Mouse (Mus musculus) lung, adult 2 months (tissue): Measurements from ENCODE around the gene Denr.

Experiments used
- CTCF ChIP-seq: fragments of 200-500 bp; IDR thresholded peaks from 2 replicates; pipeline ENCODE4 v1.5.1; 2011; ENCODE audit warnings: mild to moderate bottlenecking, low read length, control low read depth; ENCODE audit not compliant: insufficient read depth
- POLR2A ChIP-seq: fragments of 200-500 bp; IDR thresholded peaks from 2 replicates; pipeline ENCODE4 v1.6.1; 2011; ENCODE audit warnings: low read depth, mild to moderate bottlenecking, control low read depth, low read length, borderline replicate concordance; ENCODE audit errors: extremely low read depth

DNA sequence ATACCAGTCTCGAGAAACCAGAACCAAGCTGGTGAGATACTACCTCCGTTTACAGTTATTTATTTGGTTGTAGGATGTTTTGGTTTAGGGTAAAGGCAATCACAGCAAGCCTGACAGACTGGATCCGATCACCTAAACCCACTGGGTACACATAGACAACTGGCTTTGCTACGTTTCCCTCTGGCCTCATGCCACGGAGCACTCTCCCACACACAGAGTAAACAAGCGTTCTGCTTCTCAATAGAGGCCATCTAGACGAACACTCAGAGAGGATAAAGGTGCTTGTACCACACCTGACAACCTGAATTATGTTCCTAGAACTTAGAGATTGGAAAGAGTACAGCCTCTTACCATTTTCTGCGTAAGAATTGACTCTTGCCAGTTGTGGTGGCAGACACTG, 53.2 kb downstream of the Denr start:
- TF ChIP-seq CTCF: no peak
- TF ChIP-seq POLR2A: no peak
